Mouse (Mus musculus): ENCODE measurements around the gene Taok3. TPM values are rescaled to one million over a fixed set of nuclear protein-coding genes. Genes with fewer than 3 reads are reported as not detected.

Taok3 gene
- polyA plus RNA-seq, 1 experiment from 2014 or later, result 14.3 TPM

DNA sequence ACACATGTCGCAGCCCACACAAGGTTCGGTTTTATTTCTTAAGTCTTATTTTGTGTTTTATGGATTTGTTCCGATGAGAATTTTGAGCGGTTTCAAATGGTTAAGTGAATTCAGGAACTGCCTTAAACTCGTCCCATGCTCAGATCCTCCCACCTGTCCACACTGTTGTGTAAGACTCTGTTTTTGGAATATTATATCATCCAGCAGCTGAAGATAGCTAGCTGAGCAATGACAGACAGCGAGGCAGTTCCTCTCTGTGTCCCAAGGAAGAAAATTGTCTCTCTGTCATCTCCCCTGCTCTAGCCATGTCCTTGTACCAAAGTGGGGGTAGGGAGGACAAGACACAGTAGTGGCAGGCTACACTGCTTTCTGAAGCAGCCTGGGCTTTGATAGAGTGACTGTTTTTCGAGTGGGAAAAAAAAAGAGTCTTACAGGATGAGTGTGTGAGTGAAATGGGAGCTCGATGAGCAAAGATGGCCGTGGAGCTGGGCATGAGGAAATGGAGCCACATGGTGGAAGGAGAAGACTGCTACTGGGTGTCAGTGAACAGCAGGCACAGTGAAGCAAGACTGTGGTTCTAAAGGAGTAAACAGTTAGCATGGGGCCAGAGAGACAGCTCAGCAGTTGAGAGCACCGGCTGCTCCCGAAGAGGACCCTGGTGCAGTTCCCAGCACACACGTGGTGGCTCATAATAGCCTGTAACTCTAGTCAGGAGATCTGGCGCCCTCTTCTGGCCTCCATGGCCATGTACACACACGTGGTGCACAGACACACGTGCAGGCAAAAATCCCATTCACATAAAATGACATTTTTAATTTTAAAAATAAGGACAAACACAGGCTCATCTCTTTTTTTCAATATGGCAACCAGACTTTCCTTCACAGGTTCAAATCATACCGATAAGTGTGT is 27.5 kb downstream of the Taok3 start:
- no peak overlapping the region for H3K4me2 ChIP-seq
- WGBS, result 89% methylated on average over 16 of the region's 16 CpGs
- H3K4me1 ChIP-seq, result no peaks in the 10 kb centered on the region
- no peak overlapping the region for H3K9ac ChIP-seq
- ATAC-seq (ENCODE audit: insufficient number of reproducible peaks, insufficient read depth, low FRiP score, low TSS enrichment, low read depth), result no peak
- H3K27me3 ChIP-seq, result no peaks in the 10 kb centered on the region
- H3K4me3 ChIP-seq, result no peak overlapping the region
- no peaks in the 10 kb centered on the region for H3K36me3 ChIP-seq
- H3K27ac ChIP-seq, result no peak overlapping the region
- H3K9me3 ChIP-seq, result peaks cover 6% of the 10 kb centered on the region

DNA sequence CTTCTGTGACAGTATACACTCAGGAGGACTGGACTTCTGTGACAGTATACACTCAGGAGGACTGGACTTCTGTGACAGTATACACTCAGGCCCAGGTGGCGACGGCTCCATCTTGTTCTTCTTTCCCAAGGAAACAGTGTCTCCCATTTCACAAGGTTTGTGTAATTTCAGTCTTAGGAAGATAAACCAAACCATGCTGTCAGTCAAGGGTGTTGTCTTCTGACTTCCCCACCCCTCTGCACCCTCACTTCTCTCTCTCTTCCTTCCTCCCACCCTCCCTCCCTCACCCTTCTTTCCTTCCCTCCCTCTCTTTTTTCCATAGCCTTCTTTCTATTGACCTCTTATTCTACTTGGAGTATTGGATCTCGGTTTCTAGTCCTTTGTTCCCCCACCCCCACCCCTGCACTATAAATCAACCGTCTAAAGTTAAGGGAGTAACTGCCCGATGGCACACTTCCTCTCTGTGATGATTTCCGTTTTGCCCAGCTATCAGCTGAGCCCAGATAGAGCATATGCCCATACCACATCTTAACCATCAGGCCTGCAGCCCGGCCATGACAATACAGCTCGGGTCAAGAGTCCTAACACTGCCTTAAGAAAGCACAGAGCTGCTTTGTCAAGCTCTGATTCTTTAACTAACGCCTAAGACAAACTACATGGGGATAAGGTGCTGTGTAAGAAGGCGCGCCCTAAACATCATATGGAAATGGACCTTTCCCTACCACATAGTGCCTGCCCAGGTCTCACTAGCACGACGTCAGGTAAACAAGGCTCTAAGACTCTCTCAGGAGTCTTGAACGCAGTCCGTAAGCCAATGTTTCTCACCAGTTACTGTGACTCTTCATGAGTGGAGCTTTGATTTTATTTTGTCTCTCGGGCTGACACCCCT is 29.4 kb downstream of the Taok3 start:
- H3K27ac ChIP-seq, result no peak overlapping the region
- H3K9ac ChIP-seq, result no peak overlapping the region
- H3K4me2 ChIP-seq, result no peak overlapping the region
- H3K36me3 ChIP-seq, result no peaks in the 10 kb centered on the region
- WGBS, result 77% methylated on average over 16 of the region's 16 CpGs
- no peak for ATAC-seq (ENCODE audit: insufficient number of reproducible peaks, insufficient read depth, low FRiP score, low TSS enrichment, low read depth)
- H3K4me1 ChIP-seq, result peaks cover 9% of the 10 kb centered on the region; the same call in 1 of the 2 replicates
- H3K27me3 ChIP-seq, result no peaks in the 10 kb centered on the region
- H3K4me3 ChIP-seq, result no peak overlapping the region
- peaks cover 9% of the 10 kb centered on the region for H3K9me3 ChIP-seq

DNA sequence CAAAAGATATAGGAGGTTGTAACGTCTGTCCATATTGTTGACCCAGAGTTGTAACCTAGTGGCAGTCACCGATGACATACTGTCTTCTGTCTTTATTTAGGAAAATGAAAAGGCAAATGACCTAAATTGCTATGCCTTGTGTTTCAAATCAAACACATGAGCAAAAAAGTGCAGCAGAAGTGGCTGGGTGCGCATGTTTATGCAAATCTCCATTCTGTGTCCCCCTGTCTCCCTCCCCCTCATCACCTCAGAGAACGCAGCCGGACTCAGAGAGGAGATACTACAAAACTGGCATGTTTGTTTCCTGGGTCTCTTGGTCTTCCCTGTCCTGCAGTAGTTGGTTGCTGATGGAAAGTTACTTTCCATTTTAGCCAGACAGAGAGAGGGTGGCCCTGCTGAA is 30.1 kb downstream of the Taok3 start:
- Histone ChIP-seq H3K4me3 (no peak overlapping the region), H3K27me3 (no peaks in the 10 kb centered on the region), H3K9ac (no peak overlapping the region), H3K4me1 (peaks cover 9% of the 10 kb centered on the region; the same call in 1 of the 2 replicates), H3K4me2 (no peak overlapping the region), H3K36me3 (no peaks in the 10 kb centered on the region), H3K27ac (no peak overlapping the region), H3K9me3 (peaks cover 9% of the 10 kb centered on the region)
- 71% methylated on average over 5 of the region's 5 CpGs for WGBS
- no peak for ATAC-seq (ENCODE audit: insufficient number of reproducible peaks, insufficient read depth, low FRiP score, low TSS enrichment, low read depth)

DNA sequence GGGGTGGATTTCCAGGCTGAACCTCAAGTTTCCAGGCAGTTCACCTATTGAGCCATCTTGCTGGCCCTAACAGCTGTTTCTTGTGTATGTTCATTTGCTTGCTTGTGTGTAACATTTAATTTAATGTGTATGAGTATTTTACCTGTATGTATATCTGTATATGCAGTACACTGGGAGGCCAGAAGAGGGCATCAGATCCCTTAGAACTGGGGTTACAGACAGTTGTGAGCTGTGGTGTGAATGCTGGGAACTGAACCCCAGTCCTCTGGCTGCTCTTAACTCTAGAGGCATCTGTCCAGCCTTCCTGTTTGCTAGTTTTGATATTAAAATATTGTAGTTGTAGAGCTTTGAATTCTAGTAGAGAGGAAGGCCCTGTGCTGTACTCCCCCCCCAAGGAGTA is 33.0 kb downstream of the Taok3 start:
- Histone ChIP-seq H3K27ac (no peak overlapping the region), H3K36me3 (no peaks in the 10 kb centered on the region), H3K9ac (no peak overlapping the region), H3K27me3 (no peaks in the 10 kb centered on the region), H3K9me3 (0 out of 2 replicates have a peak, but pooled peaks cover 4% of the 10 kb centered on the region), H3K4me3 (no peak overlapping the region), H3K4me1 (peaks cover 9% of the 10 kb centered on the region; the same call in 1 of the 2 replicates), H3K4me2 (no peak overlapping the region)
- no peak for ATAC-seq (ENCODE audit: insufficient number of reproducible peaks, insufficient read depth, low FRiP score, low TSS enrichment, low read depth)

DNA sequence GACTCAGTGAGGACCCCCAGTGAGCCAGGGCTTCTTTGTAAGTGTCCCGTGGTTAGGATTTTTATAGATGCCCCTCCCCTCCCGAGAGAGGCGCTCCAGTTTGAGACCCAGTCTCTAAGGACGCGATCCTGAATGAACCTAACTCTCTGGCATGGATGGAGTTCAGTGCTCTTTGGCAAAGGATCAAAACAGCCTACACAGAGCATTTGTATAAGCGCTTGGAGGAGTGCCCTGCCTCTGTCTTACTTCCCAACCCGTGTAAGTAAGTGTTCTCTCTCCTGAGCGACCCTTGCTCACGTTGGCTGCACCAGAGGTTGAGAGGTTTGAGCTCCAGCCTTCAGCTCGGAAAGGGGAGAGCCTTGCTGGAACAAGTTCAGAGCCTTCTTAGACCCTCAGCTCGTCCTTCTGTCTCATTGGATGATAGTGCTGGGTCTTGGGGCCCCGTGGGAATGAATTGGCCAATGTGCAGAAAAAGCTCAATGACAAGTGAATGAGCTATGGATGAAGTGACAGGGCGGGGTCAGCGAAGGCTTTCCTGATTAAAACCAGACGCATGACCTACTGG is 33.7 kb downstream of the Taok3 start:
- ATAC-seq (ENCODE audit: insufficient number of reproducible peaks, insufficient read depth, low FRiP score, low TSS enrichment, low read depth), result no peak
- no peak overlapping the region for H3K4me2 ChIP-seq
- 56% methylated on average over 15 of the region's 15 CpGs for WGBS

DNA sequence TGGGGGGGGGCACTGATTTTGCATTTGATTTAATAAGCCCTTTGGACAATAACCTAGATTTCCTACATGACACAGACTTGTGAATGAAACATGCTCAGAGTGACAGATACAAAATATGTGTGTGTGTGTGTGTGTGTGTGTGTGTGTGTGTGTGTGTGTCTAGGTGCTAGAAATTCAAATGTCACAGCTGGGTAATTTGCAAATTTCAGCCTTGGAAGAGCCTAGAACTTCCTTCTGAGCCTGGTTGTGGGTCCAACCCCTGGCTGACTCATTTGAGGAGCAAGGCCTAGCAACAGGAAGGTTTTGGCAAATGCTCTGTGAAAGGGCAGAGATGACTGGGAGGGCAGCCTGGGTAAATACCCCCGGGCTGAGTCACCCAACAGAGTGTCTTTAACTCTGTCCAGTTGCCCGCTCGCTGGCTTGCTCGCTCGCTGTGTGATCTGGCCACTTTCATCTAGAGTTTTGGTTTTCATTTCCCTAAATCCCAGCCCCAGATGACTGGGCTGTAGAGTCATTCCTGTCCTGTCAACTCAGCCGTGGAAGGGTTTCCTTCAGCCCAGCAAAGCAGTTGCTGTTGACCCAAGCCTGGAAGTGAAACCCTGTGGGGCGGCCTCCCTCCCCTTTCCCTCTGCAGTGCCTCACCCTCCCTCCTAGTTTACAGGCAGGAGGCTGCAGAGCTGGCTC is 38.5 kb downstream of the Taok3 start:
- WGBS, result 51% methylated on average over 7 of the region's 7 CpGs

More for the DNA sequence above, 33.7 kb downstream of the Taok3 start:
- H3K27me3 ChIP-seq, result no peaks in the 10 kb centered on the region
- H3K9me3 ChIP-seq, result 0 out of 2 replicates have a peak, but pooled peaks cover 3% of the 10 kb centered on the region
- H3K4me1 ChIP-seq, result peaks cover 9% of the 10 kb centered on the region; the same call in 1 of the 2 replicates
- no peaks in the 10 kb centered on the region for H3K36me3 ChIP-seq
- no peak overlapping the region for H3K4me3 ChIP-seq
- no peak overlapping the region for H3K9ac ChIP-seq
- no peak overlapping the region for H3K27ac ChIP-seq

DNA sequence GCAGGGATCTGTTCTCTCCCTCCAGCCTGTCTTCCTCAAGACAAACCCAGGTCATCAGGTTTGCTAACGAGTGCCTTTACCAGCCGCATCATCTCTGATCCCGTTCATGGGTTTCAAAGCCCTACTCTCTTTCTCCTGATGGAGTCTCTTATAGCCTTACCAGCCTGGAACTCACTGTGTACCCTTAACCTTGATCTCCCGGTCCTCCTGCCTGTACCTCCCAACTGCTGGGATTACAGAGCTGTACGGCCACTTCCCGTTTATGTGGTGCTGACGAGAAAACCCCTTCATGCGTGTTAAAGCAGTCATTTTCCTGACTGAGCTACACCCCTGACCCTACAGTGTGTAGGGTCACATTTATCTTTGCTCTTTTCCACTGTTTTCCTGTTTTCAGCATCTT is 39.4 kb downstream of the Taok3 start:
- Histone ChIP-seq H3K27ac (no peak overlapping the region), H3K9ac (no peak overlapping the region), H3K4me3 (no peak overlapping the region), H3K27me3 (no peaks in the 10 kb centered on the region), H3K4me1 (no peaks in the 10 kb centered on the region), H3K36me3 (no peaks in the 10 kb centered on the region), H3K9me3 (no peaks in the 10 kb centered on the region), H3K4me2 (no peak overlapping the region)
- 63% methylated on average over 8 of the region's 8 CpGs for WGBS
- no peak for ATAC-seq (ENCODE audit: insufficient number of reproducible peaks, insufficient read depth, low FRiP score, low TSS enrichment, low read depth)

More for the DNA sequence above, 38.5 kb downstream of the Taok3 start:
- Histone ChIP-seq H3K4me3 (no peak overlapping the region), H3K36me3 (no peaks in the 10 kb centered on the region), H3K9me3 (no peaks in the 10 kb centered on the region), H3K9ac (no peak overlapping the region), H3K27ac (no peak overlapping the region), H3K27me3 (no peaks in the 10 kb centered on the region), H3K4me2 (no peak overlapping the region), H3K4me1 (peaks cover 6% of the 10 kb centered on the region; the same call in 1 of the 2 replicates)
- no peak for ATAC-seq (ENCODE audit: insufficient number of reproducible peaks, insufficient read depth, low FRiP score, low TSS enrichment, low read depth)

DNA sequence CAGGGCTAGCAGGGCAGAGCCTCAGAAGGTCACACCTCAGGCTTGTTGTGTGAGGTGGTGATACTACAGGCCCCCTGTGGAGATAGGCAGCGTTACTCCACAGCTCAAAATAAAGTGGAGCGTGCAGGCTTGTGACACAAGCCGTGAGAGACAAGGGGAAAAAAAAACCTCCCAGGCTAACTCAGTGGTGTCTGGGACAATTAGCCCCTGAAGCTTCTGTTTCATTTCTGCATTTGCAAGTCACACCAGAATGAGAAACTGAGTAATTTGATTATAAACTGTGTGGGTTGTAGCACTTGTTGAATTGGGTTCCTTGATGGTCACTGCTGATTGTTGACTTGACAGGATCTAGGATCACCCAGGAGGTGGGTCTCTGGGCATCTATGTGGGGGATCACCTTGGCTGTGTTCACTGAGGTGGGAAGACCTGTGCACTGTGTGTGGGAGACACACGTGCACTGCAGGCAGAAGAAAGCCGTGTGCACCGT is 39.9 kb downstream of the Taok3 start:
- no peak for ATAC-seq (ENCODE audit: insufficient number of reproducible peaks, insufficient read depth, low FRiP score, low TSS enrichment, low read depth)
- H3K36me3 ChIP-seq, result no peaks in the 10 kb centered on the region
- no peaks in the 10 kb centered on the region for H3K27me3 ChIP-seq
- H3K9me3 ChIP-seq, result no peaks in the 10 kb centered on the region
- H3K27ac ChIP-seq, result no peak overlapping the region
- no peaks in the 10 kb centered on the region for H3K4me1 ChIP-seq
- no peak overlapping the region for H3K4me2 ChIP-seq
- H3K9ac ChIP-seq, result no peak overlapping the region
- WGBS, result 55% methylated on average over 6 of the region's 6 CpGs
- H3K4me3 ChIP-seq, result no peak overlapping the region

DNA sequence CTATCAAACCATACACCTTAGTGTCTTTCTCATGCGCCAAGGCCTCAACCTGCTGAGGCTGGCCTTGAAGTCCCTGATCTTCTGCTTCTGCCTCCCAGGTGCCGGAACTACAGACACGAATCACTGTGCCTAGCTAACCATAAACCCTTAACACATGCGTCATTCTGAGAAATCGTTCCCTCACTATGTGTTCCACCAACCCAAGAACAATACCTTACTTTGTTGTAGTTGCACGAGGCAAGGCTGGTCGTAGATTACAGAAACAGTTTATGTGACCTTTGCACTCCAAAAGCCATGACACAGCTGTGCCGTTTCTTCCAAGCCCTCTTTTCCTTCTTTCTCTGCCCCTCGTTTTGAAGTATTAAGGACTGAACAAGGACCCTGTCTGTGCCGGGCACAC is 40.6 kb downstream of the Taok3 start:
- Histone ChIP-seq H3K4me3 (no peak overlapping the region), H3K27ac (no peak overlapping the region), H3K9me3 (no peaks in the 10 kb centered on the region), H3K4me2 (no peak overlapping the region), H3K27me3 (no peaks in the 10 kb centered on the region), H3K9ac (no peak overlapping the region), H3K4me1 (no peaks in the 10 kb centered on the region), H3K36me3 (no peaks in the 10 kb centered on the region)
- 38% methylated on average over 10 of the region's 10 CpGs for WGBS
- no peak for ATAC-seq (ENCODE audit: insufficient number of reproducible peaks, insufficient read depth, low FRiP score, low TSS enrichment, low read depth)

DNA sequence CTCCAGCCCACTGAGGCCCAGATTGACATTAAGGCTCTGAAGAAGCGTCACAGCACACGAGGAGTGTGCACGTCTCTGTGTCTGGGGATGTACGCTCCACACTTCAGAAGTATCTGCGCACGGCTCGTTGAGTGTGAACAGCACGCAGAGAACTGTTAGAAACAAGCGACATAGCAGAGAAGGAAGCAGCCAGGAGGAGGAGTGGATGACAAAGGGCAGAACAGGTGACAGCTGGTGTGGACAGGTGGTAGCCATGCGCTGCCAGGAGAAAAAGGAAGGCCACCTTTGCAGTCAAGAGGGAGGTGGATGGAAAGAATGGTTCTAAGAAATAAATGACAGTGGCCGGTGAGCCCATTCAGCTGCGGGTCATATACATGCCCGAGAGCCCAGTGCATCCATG is 43.9 kb downstream of the Taok3 start:
- H3K27me3 ChIP-seq, result no peaks in the 10 kb centered on the region
- 94% methylated on average over 13 of the region's 13 CpGs for WGBS
- no peak for ATAC-seq (ENCODE audit: insufficient number of reproducible peaks, insufficient read depth, low FRiP score, low TSS enrichment, low read depth)

DNA sequence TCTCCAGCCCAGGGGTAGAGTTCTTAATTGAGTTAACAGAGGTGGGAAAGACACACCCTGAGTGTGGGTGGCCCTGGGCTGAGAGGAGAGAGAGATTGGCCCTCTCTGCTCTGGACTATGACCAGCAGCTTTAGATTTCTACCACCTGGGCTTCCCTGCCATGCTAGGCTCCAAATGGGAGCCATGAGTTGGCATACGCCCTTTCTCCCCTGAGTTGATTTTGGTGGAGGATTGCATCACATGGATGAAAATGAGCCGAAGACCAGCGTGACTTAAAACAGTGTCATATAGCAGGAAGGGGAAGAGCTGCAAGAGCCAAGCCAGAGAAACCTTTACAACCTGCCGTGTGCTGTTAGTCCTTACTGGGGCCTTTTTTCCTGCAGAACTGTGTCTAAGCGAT is 44.6 kb downstream of the Taok3 start:
- Histone ChIP-seq H3K36me3 (no peaks in the 10 kb centered on the region), H3K4me2 (no peak overlapping the region), H3K9me3 (no peaks in the 10 kb centered on the region), H3K27me3 (no peaks in the 10 kb centered on the region), H3K27ac (no peak overlapping the region), H3K9ac (no peak overlapping the region), H3K4me3 (no peak overlapping the region), H3K4me1 (no peaks in the 10 kb centered on the region)
- no peak for ATAC-seq (ENCODE audit: insufficient number of reproducible peaks, insufficient read depth, low FRiP score, low TSS enrichment, low read depth)
- WGBS, result 83% methylated on average over 5 of the region's 5 CpGs

More for the DNA sequence above, 43.9 kb downstream of the Taok3 start:
- Histone ChIP-seq H3K9me3 (no peaks in the 10 kb centered on the region), H3K36me3 (no peaks in the 10 kb centered on the region), H3K4me1 (no peaks in the 10 kb centered on the region), H3K9ac (no peak overlapping the region), H3K27ac (no peak overlapping the region), H3K4me2 (no peak overlapping the region), H3K4me3 (no peak overlapping the region)

Data from embryonic facial prominence, embryonic 13.5 days (tissue).